Mouse (Mus musculus) midbrain, embryonic 14.5 days (tissue): Measurements from ENCODE around the gene Gvin1. TPM values are rescaled to one million over a fixed set of nuclear protein-coding genes. Genes with fewer than 3 reads are reported as not detected.
"Not testable (repeated sequence)": the region's sequence is repeated elsewhere in the genome, so short reads cannot be mapped to it uniquely, and the experiment has no call there.

Source experiments
- ATAC-seq: fragments of 200-750 bp; cut with Nextera tagmentation; 2 replicates; pipeline ENCODE4 v1.8.0; 2017; ENCODE audit warnings: moderate number of reproducible peaks, moderate library complexity; ENCODE audit not compliant: low FRiP score, low TSS enrichment
- DNase-seq: peaks from one replicate; pipeline ENCODE4 v3.0.0-alpha.2; 2015
- H3K27ac ChIP-seq: fragments of 300-500 bp; sonication (generic); replicated peaks from 2 replicates; pipeline ENCODE4 v1.5.1; 2014; ENCODE audit warnings: mild to moderate bottlenecking, low read depth, low read length, moderate library complexity
- H3K27me3 ChIP-seq: fragments of 300-500 bp; sonication (generic); 2 replicates; pipeline ENCODE4 v1.6.1; 2014; ENCODE audit warnings: low read length, control low read depth, mixed read lengths; ENCODE audit not compliant: control insufficient read depth, insufficient read depth
- H3K36me3 ChIP-seq: fragments of 300-500 bp; sonication (generic); 2 replicates; pipeline ENCODE4 v1.6.1; 2014; ENCODE audit warnings: low read length, control low read depth; ENCODE audit not compliant: control insufficient read depth, insufficient read depth
- H3K4me1 ChIP-seq: fragments of 300-500 bp; sonication (generic); 2 replicates; pipeline ENCODE4 v1.6.1; 2014; ENCODE audit warnings: mild to moderate bottlenecking, antibody characterized with exemption, low read length, control low read depth; ENCODE audit not compliant: control insufficient read depth, insufficient read depth
- H3K4me2 ChIP-seq: fragments of 300-500 bp; sonication (generic); 2 replicates; pipeline ENCODE4 v1.6.1; 2014; ENCODE audit warnings: mild to moderate bottlenecking, low read length, moderate library complexity
- H3K4me3 ChIP-seq: fragments of 300-500 bp; sonication (generic); replicated peaks from 2 replicates; pipeline ENCODE4 v1.5.1; 2014; ENCODE audit warnings: low read depth, low read length
- H3K9ac ChIP-seq: fragments of 300-500 bp; sonication (generic); replicated peaks from 2 replicates; pipeline ENCODE4 v1.6.1; 2014; ENCODE audit warnings: mild to moderate bottlenecking, low read length, moderate library complexity
- H3K9me3 ChIP-seq: fragments of 300-500 bp; sonication (generic); 2 replicates; pipeline ENCODE4 v1.6.1; 2016; ENCODE audit warnings: low read length, control low read depth, mixed read lengths; ENCODE audit not compliant: control insufficient read depth
- WGBS: fragments of 180-500 bp; shearing (Covaris S2); extraction: QIAGEN DNeasy Blood & Tissue Kit; methylation state at CpG from one replicate; pipeline ENCODE4 v1.1.7; 2014; 5-methylcytosine and 5-hydroxymethylcytosine counted together
- polyA plus RNA-seq: library from polyadenylated mRNA; unstranded; fragments of >200 nt; fragmentation: Nextera tagmentation; extraction: Ambion mirVana; gene quantifications from 2 replicates; pipeline ENCODE4 v1.2.1, GENCODE M21; 2014

Gene Gvin1
- polyA plus RNA-seq = 0.05 and 0.16 TPM in 2 replicates

- not testable (repeated sequence) for H3K27me3 ChIP-seq, ATAC-seq, H3K9ac ChIP-seq, DNase-seq, H3K27ac ChIP-seq, H3K36me3 ChIP-seq, H3K4me2 ChIP-seq, H3K9me3 ChIP-seq, H3K4me1 ChIP-seq, H3K4me3 ChIP-seq
- WGBS = 71% methylated on average over 1 of the region's 1 CpGs
Observed at GRCm38 (mm10) chr7:106215177-106215576, at the start of gene Gvin1. Gene Gvin1, minus strand, starts transcription at chr7:106215326.

DNA sequence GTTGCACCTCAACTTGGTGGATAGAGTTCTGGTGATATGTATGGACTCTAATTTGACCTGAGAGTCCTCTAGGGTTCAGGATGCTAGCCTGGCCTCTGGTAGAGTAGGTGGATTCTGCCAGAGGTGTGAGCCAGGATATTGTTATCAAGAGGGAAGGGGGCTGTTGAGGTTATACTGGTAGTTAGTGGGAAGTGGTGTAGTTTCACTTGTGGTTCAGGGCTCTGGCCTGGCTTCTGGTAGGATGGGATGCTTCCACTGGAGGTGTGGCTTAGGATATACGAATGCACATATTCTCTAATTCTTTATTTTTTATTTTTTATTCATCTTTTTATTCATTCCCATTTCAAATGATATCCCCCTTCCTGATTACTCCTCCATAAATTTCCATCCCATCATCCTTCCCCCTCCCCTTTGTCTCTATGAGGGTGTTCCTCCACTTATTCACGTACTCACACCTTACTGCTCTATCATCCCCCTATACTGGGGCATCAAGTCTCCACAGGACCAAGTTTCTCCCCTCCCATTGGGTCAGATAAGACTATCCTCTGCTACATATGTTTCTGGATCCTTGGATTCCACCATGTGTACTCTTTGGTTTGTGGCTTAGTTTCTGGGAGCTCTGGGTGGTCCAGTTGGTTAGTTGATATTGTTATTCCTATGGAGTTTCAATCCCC lies 36.9 kb upstream of the Gvin1 start:
- H3K4me1 ChIP-seq = no peaks in the 10 kb centered on the region
- 83% methylated on average over 2 of the region's 2 CpGs for WGBS
- no peak overlapping the region for H3K4me3 ChIP-seq
- ATAC-seq = peak; percentile 48; the same call in 1 of the 2 replicates
- DNase-seq = no peak
- H3K4me2 ChIP-seq = no peak overlapping the region
- no peaks in the 10 kb centered on the region for H3K36me3 ChIP-seq
- H3K27me3 ChIP-seq = no peaks in the 10 kb centered on the region
- H3K9ac ChIP-seq = no peak overlapping the region
- H3K27ac ChIP-seq = no peak overlapping the region
- H3K9me3 ChIP-seq = 0 out of 2 replicates have a peak, but pooled peaks cover 6% of the 10 kb centered on the region

GRCm38 (mm10) chr7:106248922-106249321 lies 33.8 kb upstream of the Gvin1 start:
- ATAC-seq = no peak
- Histone ChIP-seq H3K9ac (no peak overlapping the region), H3K4me3 (no peak overlapping the region), H3K27ac (no peak overlapping the region), H3K36me3 (no peaks in the 10 kb centered on the region), H3K9me3 (0 out of 2 replicates have a peak, but pooled peaks cover 6% of the 10 kb centered on the region), H3K4me2 (no peak overlapping the region), H3K4me1 (no peaks in the 10 kb centered on the region), H3K27me3 (no peaks in the 10 kb centered on the region)
- no peak for DNase-seq
- 85% methylated on average over 2 of the region's 2 CpGs for WGBS

DNA sequence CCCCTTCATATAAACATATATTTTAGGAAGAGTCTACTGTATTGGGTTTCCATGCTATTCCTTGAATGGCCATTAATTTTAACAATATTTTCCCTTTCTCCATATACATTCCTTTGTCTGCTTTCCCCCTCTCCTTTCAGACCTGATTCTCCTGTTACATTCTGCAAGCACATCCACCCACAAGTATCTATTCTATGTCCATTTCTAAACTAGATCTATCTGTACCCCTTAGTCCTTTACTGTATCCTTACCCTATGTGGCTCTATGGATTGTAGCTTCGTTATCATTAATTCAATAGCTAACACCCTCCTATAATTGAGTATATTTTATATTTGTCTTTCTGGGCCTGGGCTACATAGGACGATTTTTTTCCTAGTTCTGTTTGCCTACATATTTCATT lies 33.1 kb upstream of the Gvin1 start:
- H3K27me3 ChIP-seq = no peaks in the 10 kb centered on the region
- no peaks in the 10 kb centered on the region for H3K36me3 ChIP-seq
- no peak for ATAC-seq
- no peak for DNase-seq
- H3K4me1 ChIP-seq = no peaks in the 10 kb centered on the region
- no peak overlapping the region for H3K9ac ChIP-seq
- no peak overlapping the region for H3K4me2 ChIP-seq
- WGBS = 81% methylated on average over 2 of the region's 2 CpGs
- H3K27ac ChIP-seq = no peak overlapping the region
- 0 out of 2 replicates have a peak, but pooled peaks cover 6% of the 10 kb centered on the region for H3K9me3 ChIP-seq
- no peak overlapping the region for H3K4me3 ChIP-seq

DNA sequence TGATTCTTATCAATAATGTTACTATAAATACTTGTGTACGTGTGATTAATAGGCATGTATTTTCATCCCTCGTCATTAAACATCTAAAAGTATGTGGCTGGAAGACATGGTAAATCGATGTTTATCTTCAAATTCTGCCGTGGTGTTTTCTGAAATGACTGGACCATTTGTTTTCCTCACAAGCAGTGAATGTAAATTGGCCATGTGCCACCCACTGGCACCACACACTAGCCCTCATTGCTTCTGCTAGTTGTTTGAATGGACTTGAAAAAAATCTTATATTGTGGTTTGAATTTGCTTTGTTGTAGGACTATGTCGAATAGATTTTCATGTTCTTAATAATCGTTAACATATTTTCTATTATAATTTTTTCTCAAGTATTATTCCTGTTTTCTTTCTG lies 30.5 kb upstream of the Gvin1 start:
- WGBS = 87% methylated on average over 6 of the region's 6 CpGs
- Histone ChIP-seq H3K36me3 (no peaks in the 10 kb centered on the region), H3K4me2 (no peak overlapping the region), H3K9me3 (0 out of 2 replicates have a peak, but pooled peaks cover 4% of the 10 kb centered on the region), H3K4me1 (no peaks in the 10 kb centered on the region), H3K4me3 (no peak overlapping the region), H3K27ac (no peak overlapping the region), H3K27me3 (no peaks in the 10 kb centered on the region), H3K9ac (no peak overlapping the region)
- DNase-seq = peak; percentile 14
- no peak for ATAC-seq

- not testable (repeated sequence) for H3K27me3 ChIP-seq, H3K27ac ChIP-seq, H3K9ac ChIP-seq, H3K4me1 ChIP-seq, ATAC-seq, H3K9me3 ChIP-seq, H3K4me3 ChIP-seq, H3K4me2 ChIP-seq, DNase-seq, H3K36me3 ChIP-seq
- WGBS = 91% methylated on average over 12 of the region's 12 CpGs
Observed at GRCm38 (mm10) chr7:106240484-106241275, 25.6 kb upstream of the Gvin1 start.

DNA sequence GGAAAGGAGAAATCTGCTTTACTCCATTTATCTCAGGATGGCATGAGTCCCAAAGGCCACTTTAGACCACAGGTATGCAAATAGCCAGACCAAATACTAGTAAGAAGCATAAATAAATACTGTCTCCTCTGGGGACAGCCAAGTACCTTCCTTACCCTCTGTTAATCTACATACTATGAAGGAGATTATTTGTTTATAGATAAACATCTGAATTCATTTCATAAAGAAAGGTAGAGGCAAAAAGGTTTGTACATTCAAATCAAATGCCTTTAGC lies 22.0 kb upstream of the Gvin1 start:
- no peak for ATAC-seq
- H3K27me3 ChIP-seq = no peaks in the 10 kb centered on the region
- no peak overlapping the region for H3K4me2 ChIP-seq

DNA sequence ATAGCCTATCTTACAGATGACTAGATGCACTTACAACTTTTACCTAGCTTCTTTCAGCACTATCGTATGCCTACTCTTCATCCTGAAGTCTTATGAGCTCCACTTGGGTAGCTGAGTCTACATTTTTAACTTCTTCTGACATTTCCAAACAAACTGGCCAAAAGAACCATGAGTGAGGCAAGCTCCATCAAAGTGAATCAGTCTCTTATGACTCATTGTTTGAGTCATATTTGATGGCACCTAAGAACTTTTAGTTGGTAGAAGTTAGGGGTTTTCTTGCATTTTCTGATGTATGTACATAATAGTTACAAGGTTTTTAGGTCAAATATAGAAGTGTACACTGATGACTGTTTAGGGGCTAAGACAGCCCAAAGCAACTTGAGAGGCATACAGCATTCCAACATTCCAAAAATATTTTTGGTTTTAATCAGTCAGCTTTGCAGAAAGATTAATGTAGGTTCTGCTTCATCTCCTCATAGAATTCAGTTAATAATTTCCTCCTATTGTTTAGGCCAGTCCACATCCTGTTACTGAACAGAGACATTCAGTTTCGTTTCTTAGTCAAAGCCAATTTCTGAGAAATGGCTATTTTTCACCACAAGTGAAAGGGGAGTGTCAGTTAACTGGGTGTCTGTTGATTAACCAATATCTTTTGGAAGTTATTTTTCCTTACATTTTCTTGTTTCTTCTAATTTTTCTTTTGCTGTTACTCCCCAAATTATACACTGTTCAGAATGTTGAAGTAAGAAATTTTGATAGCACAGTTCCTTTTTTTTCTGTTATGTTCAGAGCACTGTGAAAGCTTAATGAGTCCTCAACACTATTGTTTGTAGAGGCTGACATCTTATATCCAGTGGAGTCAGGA lies 21.4 kb upstream of the Gvin1 start:
- Histone ChIP-seq H3K9ac (no peak overlapping the region), H3K4me3 (no peak overlapping the region), H3K27me3 (no peaks in the 10 kb centered on the region), H3K36me3 (no peaks in the 10 kb centered on the region), H3K27ac (no peak overlapping the region), H3K4me2 (no peak overlapping the region), H3K4me1 (no peaks in the 10 kb centered on the region), H3K9me3 (0 out of 2 replicates have a peak, but pooled peaks cover 4% of the 10 kb centered on the region)
- 70% methylated on average over 2 of the region's 2 CpGs for WGBS
- DNase-seq = no peak
- no peak for ATAC-seq

More for the DNA sequence above, 22.0 kb upstream of the Gvin1 start:
- Histone ChIP-seq H3K27ac (no peak overlapping the region), H3K9me3 (0 out of 2 replicates have a peak, but pooled peaks cover 4% of the 10 kb centered on the region), H3K9ac (no peak overlapping the region), H3K4me3 (no peak overlapping the region), H3K36me3 (no peaks in the 10 kb centered on the region), H3K4me1 (no peaks in the 10 kb centered on the region)
- no peak for DNase-seq
